Mouse (Mus musculus): ENCODE measurements around the gene Shf. TPM values are rescaled to one million over a fixed set of nuclear protein-coding genes. Genes with fewer than 3 reads are reported as not detected.

Shf gene
- polyA plus RNA-seq, 1 experiment from 2014 or later: 1.7 TPM

GRCm38 (mm10) chr2:122377751-122378246, 8.8 kb upstream of the Shf start:
- no peaks in the 10 kb centered on the region for H3K9me3 ChIP-seq (ENCODE audit: control insufficient read depth, low read length)
- ATAC-seq (ENCODE audit: low FRiP score, low TSS enrichment): peak; percentile 80
- no peaks in the 10 kb centered on the region for H3K36me3 ChIP-seq (ENCODE audit: control insufficient read depth, insufficient read depth, low read length)
- H3K4me3 ChIP-seq (ENCODE audit: low read depth, low read length): peak overlapping the region; percentile 58
- peak overlapping the region; percentile 43 for H3K4me2 ChIP-seq (replicated peaks; ENCODE audit: low read depth)
- 0% methylated on average over 26 of the region's 26 CpGs for WGBS
- no peaks in the 10 kb centered on the region for H3K27me3 ChIP-seq (ENCODE audit: control insufficient read depth, insufficient read depth, low read length)
- H3K9ac ChIP-seq (ENCODE audit: low read length): peak overlapping the region; percentile 63
- DNase-seq (ENCODE audit: low spot score): peak; percentile 72
- H3K27ac ChIP-seq (replicated peaks): peak overlapping the region; percentile 88
- no peaks in the 10 kb centered on the region for H3K4me1 ChIP-seq (replicated peaks; ENCODE audit: control insufficient read depth, insufficient read depth)
- TF ChIP-seq CTCF (IDR thresholded peaks at IDR 0.05; ENCODE audit: low read depth) (no peak), EP300 (optimal IDR thresholded peaks at IDR 0.05) (no peak)

GRCm38 (mm10) chr2:122377215-122377674, 8.3 kb upstream of the Shf start:
- H3K4me3 ChIP-seq (ENCODE audit: low read depth, low read length): peak overlapping the region; percentile 58
- DNase-seq (ENCODE audit: low spot score): peak; percentile 95
- H3K9ac ChIP-seq (ENCODE audit: low read length): peak overlapping the region; percentile 63

GRCm38 (mm10) chr2:122376041-122376561, 7.1 kb upstream of the Shf start:
- H3K27me3 ChIP-seq (ENCODE audit: control insufficient read depth, insufficient read depth, low read length): no peaks in the 10 kb centered on the region
- peak overlapping the region; percentile 66 for H3K9ac ChIP-seq (ENCODE audit: low read length)
- H3K36me3 ChIP-seq (ENCODE audit: control insufficient read depth, insufficient read depth, low read length): no peaks in the 10 kb centered on the region
- H3K4me3 ChIP-seq (ENCODE audit: low read depth, low read length): peak overlapping the region; percentile 68
- DNase-seq (ENCODE audit: low spot score): peak; percentile 55
- no peak for ATAC-seq (ENCODE audit: low FRiP score, low TSS enrichment)
- no peaks in the 10 kb centered on the region for H3K4me1 ChIP-seq (replicated peaks; ENCODE audit: control insufficient read depth, insufficient read depth)
- H3K4me2 ChIP-seq (replicated peaks; ENCODE audit: low read depth): peak overlapping the region; percentile 85
- H3K27ac ChIP-seq (replicated peaks): peak overlapping the region; percentile 88
- H3K9me3 ChIP-seq (ENCODE audit: control insufficient read depth, low read length): no peaks in the 10 kb centered on the region
- 0% methylated on average over 22 of the region's 22 CpGs for WGBS
- TF ChIP-seq EP300 (optimal IDR thresholded peaks at IDR 0.05) (no peak), CTCF (IDR thresholded peaks at IDR 0.05; ENCODE audit: low read depth) (no peak)

More at GRCm38 (mm10) chr2:122377215-122377674, 8.3 kb upstream of the Shf start:
- no peaks in the 10 kb centered on the region for H3K27me3 ChIP-seq (ENCODE audit: control insufficient read depth, insufficient read depth, low read length)
- WGBS: under 1% methylated on average over 28 of the region's 28 CpGs
- ATAC-seq (ENCODE audit: low FRiP score, low TSS enrichment): peak; percentile 90
- H3K27ac ChIP-seq (replicated peaks): peak overlapping the region; percentile 88
- no peaks in the 10 kb centered on the region for H3K9me3 ChIP-seq (ENCODE audit: control insufficient read depth, low read length)
- no peak for TF ChIP-seq EP300 (optimal IDR thresholded peaks at IDR 0.05)
- TF ChIP-seq CTCF (IDR thresholded peaks at IDR 0.05; ENCODE audit: low read depth): no peak
- H3K36me3 ChIP-seq (ENCODE audit: control insufficient read depth, insufficient read depth, low read length): no peaks in the 10 kb centered on the region
- peak overlapping the region; percentile 49 for H3K4me2 ChIP-seq (replicated peaks; ENCODE audit: low read depth)
- H3K4me1 ChIP-seq (replicated peaks; ENCODE audit: control insufficient read depth, insufficient read depth): no peaks in the 10 kb centered on the region

- no peaks in the 10 kb centered on the region for H3K27me3 ChIP-seq (ENCODE audit: control insufficient read depth, insufficient read depth, low read length)
- H3K9me3 ChIP-seq (ENCODE audit: control insufficient read depth, low read length): no peaks in the 10 kb centered on the region
- no peaks in the 10 kb centered on the region for H3K36me3 ChIP-seq (ENCODE audit: control insufficient read depth, insufficient read depth, low read length)
- peak; percentile 91 for ATAC-seq (ENCODE audit: low FRiP score, low TSS enrichment)
- WGBS: under 1% methylated on average over 32 of the region's 32 CpGs
- peak overlapping the region; percentile 88 for H3K27ac ChIP-seq (replicated peaks)
- H3K4me2 ChIP-seq (replicated peaks; ENCODE audit: low read depth): peak overlapping the region; percentile 85
- TF ChIP-seq CTCF (IDR thresholded peaks at IDR 0.05; ENCODE audit: low read depth) (no peak), EP300 (optimal IDR thresholded peaks at IDR 0.05) (no peak)
- peak overlapping the region; percentile 66 for H3K9ac ChIP-seq (ENCODE audit: low read length)
- DNase-seq (ENCODE audit: low spot score): peak; percentile 92
- no peaks in the 10 kb centered on the region for H3K4me1 ChIP-seq (replicated peaks; ENCODE audit: control insufficient read depth, insufficient read depth)
- H3K4me3 ChIP-seq (ENCODE audit: low read depth, low read length): peak overlapping the region; percentile 68
These were observed 6.5 kb upstream of the Shf start for GRCm38 (mm10) chr2:122375391-122375991.

GRCm38 (mm10) chr2:122374666-122375331, 5.8 kb upstream of the Shf start:
- ATAC-seq (ENCODE audit: low FRiP score, low TSS enrichment): no peak
- Histone ChIP-seq H3K9ac (ENCODE audit: low read length) (0 out of 2 replicates have a peak overlapping the region, but pooled peaks have one; percentile 14), H3K4me1 (replicated peaks; ENCODE audit: control insufficient read depth, insufficient read depth) (no peaks in the 10 kb centered on the region), H3K9me3 (ENCODE audit: control insufficient read depth, low read length) (no peaks in the 10 kb centered on the region), H3K27me3 (ENCODE audit: control insufficient read depth, insufficient read depth, low read length) (no peaks in the 10 kb centered on the region), H3K27ac (replicated peaks) (no peak overlapping the region), H3K36me3 (ENCODE audit: control insufficient read depth, insufficient read depth, low read length) (no peaks in the 10 kb centered on the region), H3K4me3 (ENCODE audit: low read depth, low read length) (peak overlapping the region; percentile 35), H3K4me2 (replicated peaks; ENCODE audit: low read depth) (peak overlapping the region; percentile 45)
- DNase-seq (ENCODE audit: low spot score): no peak
- TF ChIP-seq EP300 (optimal IDR thresholded peaks at IDR 0.05): no peak
- no peak for TF ChIP-seq CTCF (IDR thresholded peaks at IDR 0.05; ENCODE audit: low read depth)
- WGBS: 22% methylated on average over 23 of the region's 23 CpGs

All from stomach, postnatal 0 days (tissue).